Mouse (Mus musculus) lung, postnatal 0 days (tissue): ENCODE measurements around the gene Rab1a.

Experiments
- CTCF ChIP-seq: IDR thresholded peaks from 2 replicates; pipeline ENCODE4 v1.5.1; 2016; ENCODE audit warnings: antibody characterized with exemption, mild to moderate bottlenecking
- EP300 ChIP-seq: IDR thresholded peaks from 2 replicates; pipeline ENCODE4 v1.6.1; 2016; ENCODE audit warnings: antibody characterized with exemption, mild to moderate bottlenecking, control low read depth

DNA sequence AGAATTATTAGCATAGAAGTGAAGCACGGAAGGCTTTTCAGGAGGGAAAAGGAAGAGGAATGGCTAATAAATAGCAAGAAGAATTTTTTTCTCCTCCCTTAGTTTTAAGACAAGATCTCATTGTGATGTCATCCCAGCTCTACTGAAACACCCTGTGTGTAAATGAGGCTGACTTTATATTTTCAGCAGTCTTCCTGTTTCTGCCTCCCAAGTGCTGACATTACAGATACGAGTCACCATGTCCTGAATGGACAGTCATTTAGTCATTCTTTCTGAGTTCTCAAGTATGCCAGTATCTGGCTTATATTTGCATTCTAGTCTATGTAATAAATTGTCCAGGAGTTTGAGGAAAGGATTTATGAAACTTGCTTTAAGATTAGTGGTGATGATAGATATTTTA is 3.1 kb downstream of the Rab1a start:
- TF ChIP-seq CTCF = no peak
- TF ChIP-seq EP300 = no peak
